Mouse (Mus musculus) heart, postnatal 14 days (tissue): Measurements from ENCODE around the gene Elp4. TPM values are rescaled to one million over a fixed set of nuclear protein-coding genes. Genes with fewer than 3 reads are reported as not detected.

Experiments used
- DNase-seq, 2 experiments: peaks; one replicate each; pipeline ENCODE4 v3.0.0; 2021 to 2022
- intact Hi-C: fragments of 180-260 bp; cut with DNase I; formaldehyde crosslinking; loops from one replicate; pipeline ENCODE4 v1.15.1; 2025
- total RNA-seq, 2 experiments: library from RNA; stranded (reverse); gene quantifications; 2 replicates each; pipeline ENCODE4 v1.2.3; 2021

Elp4 gene
- total RNA-seq, 2 experiments from 2014 or later = 12.3 to 12.4 TPM

- intact Hi-C loops = no loop called here
Measured at GRCm38 (mm10) chr2:105749111-105749510, 155.3 kb downstream of the Elp4 start.

DNA sequence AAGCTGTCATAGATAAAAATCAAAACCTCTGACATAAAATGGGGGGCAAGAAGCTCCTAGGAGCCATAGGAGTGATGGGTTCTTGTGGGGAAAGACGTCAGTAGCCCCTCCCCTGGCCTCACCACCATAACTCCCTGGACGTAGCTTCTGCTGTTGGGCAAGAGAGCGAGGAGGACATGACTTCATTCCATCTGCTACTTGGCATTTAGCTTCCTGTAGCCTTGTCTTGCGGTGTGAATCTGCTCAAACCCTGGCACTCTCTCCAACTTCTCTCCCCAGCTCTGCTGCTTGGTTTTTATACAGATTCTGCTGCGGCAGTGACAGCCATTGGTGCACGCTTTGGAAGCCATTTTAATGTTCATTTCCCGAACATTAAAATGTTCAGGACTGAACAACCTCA is 157.5 kb downstream of the Elp4 start:
- DNase-seq = no peak
- intact Hi-C loops = no loop called here

More at GRCm38 (mm10) chr2:105749111-105749510, 155.3 kb downstream of the Elp4 start:
- no peak for DNase-seq

DNA sequence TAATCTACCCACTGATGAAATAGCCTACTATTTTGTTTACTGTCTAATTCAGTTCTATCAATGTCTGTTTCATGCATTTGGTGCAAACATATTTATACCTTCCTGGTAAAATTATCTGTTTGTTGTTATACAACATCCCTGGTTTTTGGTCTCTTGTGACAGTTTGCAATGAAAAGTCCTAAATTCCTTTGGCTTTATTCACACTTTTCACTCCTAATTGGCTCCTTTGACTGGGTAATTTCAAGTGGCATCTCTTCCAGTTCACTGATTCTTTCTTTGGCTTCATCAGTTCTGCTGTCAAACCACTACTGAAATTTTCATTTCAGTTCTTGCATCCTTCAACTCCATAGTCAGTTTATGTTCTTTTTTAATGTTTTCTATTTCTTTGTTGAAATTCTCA is 168.2 kb downstream of the Elp4 start:
- intact Hi-C loops = no loop called here
- no peak for DNase-seq

DNA sequence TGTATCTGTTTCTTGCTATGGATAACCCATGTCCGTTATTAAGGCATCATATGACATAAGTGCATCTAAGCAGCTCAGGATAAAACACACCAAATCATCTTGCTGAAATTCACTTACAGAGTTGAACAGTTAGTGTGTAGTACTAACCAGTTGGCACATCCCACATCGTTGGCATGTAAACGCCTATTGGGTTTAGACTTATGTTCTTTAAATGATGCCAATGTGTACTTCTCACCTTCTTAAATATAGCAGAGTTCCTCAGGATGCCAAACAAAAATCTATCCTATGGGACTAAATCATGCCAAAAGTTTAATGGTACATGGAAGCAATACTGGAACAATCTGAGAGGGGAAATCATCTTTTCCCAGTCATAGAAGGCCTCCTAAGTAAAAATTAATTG is 173.7 kb downstream of the Elp4 start:
- DNase-seq = no peak
- intact Hi-C loops = no loop called here

- no peak for DNase-seq
- intact Hi-C loops = no loop called here
Measured at GRCm38 (mm10) chr2:105726657-105727056, 177.7 kb downstream of the Elp4 start.

GRCm38 (mm10) chr2:105715409-105716115 is 188.8 kb downstream of the Elp4 start:
- no peak for DNase-seq
- intact Hi-C loops = no loop called here

- intact Hi-C loops = no loop called here
- DNase-seq = no peak
Measured at GRCm38 (mm10) chr2:105710511-105710910, 193.9 kb downstream of the Elp4 start.

DNA sequence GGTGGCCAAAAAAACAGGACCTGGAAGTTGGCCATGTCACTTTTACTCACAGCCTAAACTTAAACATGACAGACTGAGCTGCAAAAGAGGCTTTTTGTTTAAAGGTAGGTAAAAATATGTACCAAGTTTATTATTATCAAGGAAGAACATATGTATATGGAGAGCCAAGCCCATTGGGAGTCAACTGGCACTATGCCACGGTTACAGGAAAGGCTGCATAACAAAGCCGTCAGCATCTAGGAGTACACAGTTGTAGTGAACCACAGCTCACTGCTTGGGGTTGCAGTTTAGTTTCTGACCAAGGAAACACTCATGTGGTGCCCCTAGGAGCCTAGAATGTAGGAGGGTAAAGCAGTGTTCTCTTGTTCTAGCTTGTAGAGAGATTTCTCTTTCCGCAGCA is 195.2 kb downstream of the Elp4 start:
- intact Hi-C loops = no loop called here
- no peak for DNase-seq

GRCm38 (mm10) chr2:105705320-105705719 is 199.0 kb downstream of the Elp4 start:
- DNase-seq = no peak
- intact Hi-C loops = no loop called here

DNA sequence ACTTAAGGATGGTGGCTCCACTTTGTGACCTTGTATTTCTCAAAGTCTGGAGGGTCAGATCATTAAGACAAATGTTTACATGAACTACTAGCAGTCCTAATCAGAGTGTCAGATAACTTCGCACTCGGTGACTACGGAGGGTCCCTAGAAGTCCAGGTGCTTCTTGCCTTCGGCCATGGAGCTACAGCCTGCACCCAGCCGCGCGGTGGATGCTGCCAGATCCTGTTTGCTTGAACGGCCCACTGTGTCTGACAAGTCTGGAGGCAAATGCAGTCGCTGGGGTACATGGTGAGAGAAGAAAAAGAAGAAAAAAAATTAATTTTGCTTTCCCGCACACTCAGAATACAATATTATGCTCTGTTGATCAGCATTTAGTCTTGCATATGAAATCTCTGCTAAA is 201.8 kb downstream of the Elp4 start:
- DNase-seq = no peak
- intact Hi-C loops = no loop called here

- intact Hi-C loops = no loop called here
- DNase-seq = no peak
Measured at GRCm38 (mm10) chr2:105701781-105702180, 202.6 kb downstream of the Elp4 start.

DNA sequence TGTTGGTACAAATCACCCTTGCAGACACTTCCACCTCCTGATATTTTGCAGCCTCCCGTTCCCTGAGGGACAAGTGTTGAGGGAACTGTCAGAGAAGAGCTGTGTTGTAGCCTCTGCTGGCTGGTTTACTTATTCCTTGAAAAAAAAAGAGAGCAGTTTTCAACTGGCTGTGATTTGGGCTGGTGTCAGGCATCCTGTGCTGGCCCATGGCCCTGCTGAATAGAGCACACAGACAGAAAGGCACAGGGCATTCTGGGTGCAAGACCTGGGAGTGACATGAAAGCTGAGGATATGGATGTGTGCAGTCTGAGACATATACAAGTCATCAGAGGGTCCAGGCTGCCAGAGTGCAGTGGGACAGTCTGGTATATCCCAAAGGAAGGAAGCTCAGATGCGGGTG is 205.7 kb downstream of the Elp4 start:
- DNase-seq = no peak
- intact Hi-C loops = no loop called here

DNA sequence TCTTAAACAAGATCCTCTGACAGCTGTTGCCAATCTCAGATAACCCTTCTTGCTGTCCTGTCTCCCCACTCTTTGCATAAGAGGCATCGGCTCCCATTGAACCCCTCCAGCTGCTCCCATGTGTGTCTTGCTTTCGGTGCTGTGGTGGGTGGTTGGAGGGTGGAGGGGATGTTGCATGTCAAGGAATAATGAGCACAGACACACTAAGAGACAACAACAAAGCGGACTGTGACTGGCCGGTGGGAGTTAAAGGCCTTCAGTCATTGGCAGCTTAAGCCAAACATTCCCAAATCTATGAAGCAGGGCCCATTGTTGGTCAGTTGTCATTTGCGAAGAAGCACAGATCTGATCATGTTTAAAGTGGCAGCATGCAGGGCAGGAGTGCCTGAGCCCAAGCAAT is 206.6 kb downstream of the Elp4 start:
- DNase-seq = no peak
- intact Hi-C loops = no loop called here

- intact Hi-C loops = no loop called here
- no peak for DNase-seq
Measured at GRCm38 (mm10) chr2:105691296-105691695, 213.1 kb downstream of the Elp4 start.

DNA sequence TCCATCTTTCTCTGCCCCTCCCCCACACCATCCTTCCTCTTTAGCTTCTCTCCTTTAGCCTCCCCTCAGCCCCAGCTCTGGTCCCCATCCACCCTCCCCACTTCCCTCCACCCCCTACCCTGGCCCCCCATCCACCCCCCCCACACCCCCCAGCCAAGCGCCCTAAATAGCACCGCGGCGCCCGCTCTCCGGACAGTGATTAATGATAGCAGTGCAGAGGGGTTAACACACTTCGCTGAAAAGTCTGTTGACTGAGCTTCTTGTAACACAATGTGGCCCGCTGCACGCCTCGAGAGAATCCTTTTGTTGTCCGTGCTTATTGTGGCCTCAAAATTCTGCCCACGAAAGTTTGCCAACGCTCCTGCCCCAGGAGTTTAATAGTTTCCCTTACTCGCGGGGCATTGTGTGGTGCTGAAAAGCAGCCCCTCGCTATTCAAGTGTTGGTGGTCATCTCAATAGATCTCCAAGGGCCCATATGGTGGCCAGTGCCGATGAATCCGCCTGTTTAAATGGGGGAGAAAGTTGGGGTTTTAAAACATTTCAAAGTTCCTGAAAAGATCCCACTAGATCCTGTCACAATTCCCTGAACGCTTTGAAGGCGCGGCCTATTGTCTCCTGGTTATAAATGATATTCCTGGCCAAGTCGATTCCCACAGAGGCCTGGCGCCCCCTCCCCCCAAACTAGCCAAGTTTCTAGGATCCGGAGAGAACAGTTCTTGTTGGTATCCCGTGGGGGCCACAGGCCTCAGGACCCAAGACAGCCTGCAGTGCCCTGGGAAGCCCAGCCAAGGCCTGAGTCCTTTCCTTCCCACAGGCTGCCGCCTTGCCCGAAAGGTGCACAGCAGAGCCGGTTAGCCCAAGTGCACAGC is 214.4 kb downstream of the Elp4 start:
- DNase-seq = no peak
- intact Hi-C loops = loop anchor here (10.0 kb wide), 1 partner anchor 295 kb away; no protein-coding TSS in a partner anchor

DNA sequence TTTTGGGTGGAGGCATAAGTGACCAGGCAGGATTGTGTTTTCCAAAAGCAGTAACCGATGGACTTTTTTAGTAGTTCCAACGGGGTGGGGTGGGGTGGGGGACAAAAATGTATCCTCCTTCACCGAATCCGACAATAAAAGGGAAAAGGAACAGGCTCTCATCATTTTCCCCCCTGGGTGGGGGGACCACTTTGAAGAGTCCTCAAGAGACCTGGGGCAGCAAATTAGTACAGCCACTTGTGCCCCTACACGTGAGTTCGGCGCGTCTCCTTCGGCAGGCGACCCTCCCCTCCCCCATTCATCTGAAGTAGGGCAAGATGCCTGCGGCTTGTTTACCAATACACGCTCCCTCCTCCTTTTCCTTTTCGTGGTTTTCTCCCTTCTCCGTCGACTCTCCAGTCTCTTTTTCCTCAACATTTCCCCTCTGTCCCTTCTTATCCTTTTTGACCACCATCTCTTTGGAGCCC is 215.0 kb downstream of the Elp4 start:
- intact Hi-C loops = loop anchor here (10.0 kb wide), 1 partner anchor 295 kb away; no protein-coding TSS in a partner anchor
- DNase-seq = no peak

DNA sequence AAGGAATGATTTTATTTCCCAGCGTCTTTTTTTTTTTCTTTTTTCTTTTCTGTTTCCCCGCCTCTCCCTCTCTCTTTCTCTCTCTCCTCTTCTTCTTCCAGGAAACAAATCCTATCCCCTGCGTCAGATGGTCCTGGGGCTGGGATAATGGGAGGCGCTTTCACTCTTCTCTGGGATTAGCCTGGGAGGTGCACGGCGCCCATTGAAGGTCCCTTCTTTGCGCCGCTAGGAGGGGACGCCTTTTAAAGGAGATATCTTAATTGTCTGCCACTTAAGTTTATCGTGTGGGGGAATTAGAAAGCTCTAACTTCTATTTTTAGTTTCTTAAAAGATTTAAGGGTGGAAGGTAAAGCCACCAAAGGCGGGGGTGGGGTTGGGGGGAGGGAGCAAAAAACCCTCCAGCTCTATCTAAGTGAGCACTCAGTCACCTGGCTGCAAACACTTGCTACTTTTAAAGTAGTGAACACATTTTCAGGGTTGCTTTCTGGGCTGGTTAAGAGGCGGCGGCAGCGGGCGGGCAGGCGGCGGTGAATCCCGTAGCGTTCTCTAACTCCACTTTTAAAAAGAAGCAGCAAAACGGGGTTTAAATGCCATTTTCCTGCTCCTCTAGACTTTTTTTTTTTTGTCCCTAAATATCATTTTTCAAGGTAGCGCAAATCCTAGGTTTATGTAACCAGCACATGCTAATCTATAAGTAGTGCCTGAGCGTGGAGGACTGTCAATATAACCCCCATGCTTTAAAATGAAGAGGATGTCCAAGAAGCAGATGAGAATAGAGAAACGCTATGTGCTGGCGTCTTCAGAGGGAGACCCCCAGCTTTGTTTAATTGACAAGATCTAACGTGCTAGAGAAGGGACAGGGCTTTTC is 215.7 kb downstream of the Elp4 start:
- intact Hi-C loops = loop anchor here (10.0 kb wide), 1 partner anchor 296 kb away; no protein-coding TSS in a partner anchor

DNA sequence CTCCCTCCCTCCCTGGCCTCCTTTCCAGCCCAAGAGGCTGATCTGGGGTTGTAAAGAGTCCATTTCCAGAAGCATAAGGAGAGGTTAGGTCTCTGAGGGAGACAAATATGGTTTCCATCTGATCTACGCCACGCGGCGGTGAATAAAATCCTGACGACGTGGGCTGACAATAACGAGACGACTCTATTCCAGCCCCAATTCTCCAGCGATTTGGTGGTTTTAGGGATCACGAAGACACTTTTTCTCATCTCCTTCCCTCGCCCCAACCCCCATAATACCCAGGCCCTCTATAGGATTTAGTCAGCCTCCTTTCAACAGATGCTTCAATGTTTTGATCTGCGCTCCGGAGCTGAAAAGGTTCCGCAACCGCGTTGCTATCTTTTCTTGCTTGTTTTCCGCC is 216.4 kb downstream of the Elp4 start:
- DNase-seq = no peak
- intact Hi-C loops = loop anchor here (10.0 kb wide), 1 partner anchor 297 kb away; no protein-coding TSS in a partner anchor

More for the DNA sequence above, 215.7 kb downstream of the Elp4 start:
- no peak for DNase-seq

- intact Hi-C loops = loop anchor here (2.0 to 10.0 kb wide), 2 partner anchors 19 to 297 kb away; partner anchors contain the start of gene Pax6
- no peak for DNase-seq
Measured at GRCm38 (mm10) chr2:105687317-105687991, 216.9 kb downstream of the Elp4 start.
